Mouse (Mus musculus) embryo, embryonic 11.5 days (tissue): ENCODE results near the gene Tmem200b.

Experiments
- DNase-seq: peaks from one replicate; pipeline ENCODE4 v3.0.0-alpha.2; 2012; ENCODE audit warnings: low read depth, low spot score

Tmem200b gene

DNA sequence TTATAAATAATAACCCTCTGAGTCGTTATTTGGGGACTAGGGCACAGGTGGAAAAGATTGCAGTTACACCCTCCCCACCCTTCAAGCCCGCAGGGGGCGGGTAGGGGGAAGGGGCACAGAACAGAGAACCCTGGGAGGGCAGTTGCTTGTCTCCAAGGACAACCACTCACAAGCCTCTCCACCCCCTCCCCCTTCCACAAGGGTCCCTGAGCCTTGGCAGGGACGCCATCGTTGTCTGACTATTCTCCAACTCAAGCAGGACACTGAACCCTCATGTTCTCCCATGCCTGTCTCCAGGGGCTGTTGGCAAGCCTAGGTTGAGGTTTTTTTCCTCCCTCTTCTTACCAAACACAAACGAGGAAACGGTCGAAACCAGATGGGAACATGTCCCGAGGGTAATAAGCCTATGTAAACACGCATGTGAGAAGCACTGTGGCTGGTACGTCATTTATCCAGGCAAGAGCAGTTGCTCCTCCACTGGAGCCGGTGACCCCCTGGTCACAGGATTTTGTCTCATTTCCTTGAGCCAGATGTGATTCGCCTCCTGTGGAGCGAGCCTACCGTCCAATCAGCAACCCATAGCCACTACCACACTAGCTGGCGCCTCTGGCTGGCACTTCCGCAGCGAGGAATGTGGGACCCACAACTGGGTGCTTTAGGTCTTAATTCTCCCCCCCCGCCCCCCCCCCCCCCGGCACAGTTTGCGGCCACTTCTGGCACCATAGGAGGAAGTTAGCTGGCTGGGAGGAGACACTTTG is 11.2 kb upstream of the Tmem200b start:
- DNase-seq = no peak

GRCm38 (mm10) chr4:131911521-131911920 is 10.1 kb upstream of the Tmem200b start:
- no peak for DNase-seq

- no peak for DNase-seq
Observed at GRCm38 (mm10) chr4:131913526-131913925, 8.0 kb upstream of the Tmem200b start.

DNA sequence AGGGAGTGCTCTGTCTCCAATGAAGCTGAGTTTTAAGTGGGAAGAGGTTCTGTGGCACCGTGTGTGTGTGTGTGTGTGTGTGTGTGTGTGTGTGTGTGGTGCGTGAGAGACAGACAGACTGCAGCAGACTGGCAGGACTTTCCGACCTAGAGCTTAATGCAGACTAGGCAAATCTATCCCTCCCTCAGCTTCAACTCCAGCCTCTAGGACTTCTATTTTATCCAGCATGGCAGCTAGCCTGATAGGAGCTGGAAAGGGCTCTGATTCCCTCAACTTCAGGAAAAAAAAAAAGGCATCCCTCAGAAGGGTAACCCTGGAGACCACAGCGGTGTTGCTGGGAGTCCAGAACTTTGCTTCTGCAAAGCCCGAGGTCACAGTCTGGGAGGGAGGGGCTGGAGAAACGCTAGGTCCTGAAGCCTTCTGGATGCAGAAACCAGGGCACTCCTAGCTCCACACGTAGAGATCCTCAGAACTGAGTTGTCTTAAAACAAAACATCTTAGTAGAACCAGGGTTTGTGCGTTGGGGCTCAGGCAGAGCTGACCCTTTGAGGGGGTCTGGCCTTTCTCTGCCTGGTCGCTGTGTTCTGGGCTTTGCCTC is 7.4 kb upstream of the Tmem200b start:
- DNase-seq = no peak

DNA sequence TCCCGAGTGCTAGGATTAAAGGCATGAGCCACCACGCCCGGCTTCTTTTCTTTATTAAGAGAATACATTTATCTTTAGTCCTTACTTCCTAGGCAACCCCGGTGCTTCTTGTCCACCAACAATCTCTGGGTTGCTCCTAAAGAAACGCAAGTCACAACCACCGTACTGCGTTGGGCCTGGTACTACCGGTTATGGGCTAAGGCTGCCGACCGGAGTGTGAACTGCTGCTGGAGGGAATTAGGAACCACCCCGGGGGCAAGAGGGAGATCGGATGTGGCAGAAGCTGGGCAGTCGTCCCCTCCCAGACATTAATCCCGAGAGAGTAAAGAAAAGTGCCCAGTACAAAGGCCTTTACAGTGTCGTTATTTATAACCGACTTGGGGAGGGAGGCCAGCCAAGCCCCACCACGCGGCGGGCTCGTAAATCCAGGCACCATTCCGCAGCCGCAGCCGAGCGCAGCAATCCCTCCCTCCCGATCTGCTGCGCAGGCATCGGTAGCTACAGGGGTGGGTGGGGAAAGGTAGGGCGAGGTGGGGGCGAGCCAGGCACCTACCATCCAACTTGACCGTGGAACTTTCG is 6.6 kb upstream of the Tmem200b start:
- DNase-seq = no peak

DNA sequence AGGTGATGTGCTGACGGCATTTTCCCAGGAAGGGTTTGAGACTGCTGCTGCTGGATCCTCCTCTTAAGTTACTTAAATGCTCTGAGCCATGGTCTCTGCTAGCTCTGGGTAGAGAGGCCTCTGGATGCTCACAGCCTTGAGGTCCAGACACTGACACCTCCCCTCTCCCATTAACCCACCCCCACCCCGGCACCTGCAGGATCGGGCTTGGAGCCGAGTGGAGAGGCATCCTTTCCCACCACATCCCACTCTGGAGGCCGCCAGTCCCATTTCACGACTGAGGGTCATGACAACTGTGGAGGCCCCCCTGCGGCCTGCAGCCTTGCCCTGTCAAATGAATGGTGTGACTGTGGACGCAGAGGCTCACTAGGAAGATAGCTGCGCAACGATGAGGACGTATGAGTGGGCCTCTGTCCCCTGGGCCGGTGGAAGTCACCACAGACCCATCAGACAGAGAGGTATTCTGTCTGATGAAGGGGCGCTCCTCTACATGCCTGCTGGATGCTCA is 5.7 kb upstream of the Tmem200b start:
- DNase-seq = no peak

GRCm38 (mm10) chr4:131916425-131916824 is 5.1 kb upstream of the Tmem200b start:
- no peak for DNase-seq

DNA sequence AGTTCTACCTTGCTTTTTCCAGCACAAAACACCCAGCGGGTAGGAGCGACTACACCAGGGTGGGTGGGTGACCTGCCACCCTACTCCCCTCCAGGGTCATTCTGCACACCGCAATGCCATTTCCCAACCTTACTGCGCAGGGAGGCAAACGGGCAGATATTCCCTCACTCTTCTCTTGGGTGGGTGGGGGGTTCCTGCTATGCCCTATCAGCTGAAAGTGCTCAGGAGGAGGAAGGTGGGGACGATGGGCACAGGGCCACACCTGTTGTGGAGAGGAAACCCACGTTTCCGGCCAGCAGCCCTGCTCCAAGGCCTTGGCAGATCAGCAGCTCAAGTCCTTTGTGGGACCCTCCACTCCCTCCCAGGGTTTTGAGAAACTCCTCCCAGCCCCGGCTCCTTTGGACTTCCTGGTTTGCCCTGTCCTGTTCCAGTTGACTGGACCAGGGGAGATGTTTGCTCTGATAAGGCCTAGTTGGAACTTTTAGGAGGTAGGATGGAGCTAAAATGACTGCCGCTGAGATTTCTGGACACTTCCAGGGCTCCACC is 4.5 kb upstream of the Tmem200b start:
- DNase-seq = no peak

DNA sequence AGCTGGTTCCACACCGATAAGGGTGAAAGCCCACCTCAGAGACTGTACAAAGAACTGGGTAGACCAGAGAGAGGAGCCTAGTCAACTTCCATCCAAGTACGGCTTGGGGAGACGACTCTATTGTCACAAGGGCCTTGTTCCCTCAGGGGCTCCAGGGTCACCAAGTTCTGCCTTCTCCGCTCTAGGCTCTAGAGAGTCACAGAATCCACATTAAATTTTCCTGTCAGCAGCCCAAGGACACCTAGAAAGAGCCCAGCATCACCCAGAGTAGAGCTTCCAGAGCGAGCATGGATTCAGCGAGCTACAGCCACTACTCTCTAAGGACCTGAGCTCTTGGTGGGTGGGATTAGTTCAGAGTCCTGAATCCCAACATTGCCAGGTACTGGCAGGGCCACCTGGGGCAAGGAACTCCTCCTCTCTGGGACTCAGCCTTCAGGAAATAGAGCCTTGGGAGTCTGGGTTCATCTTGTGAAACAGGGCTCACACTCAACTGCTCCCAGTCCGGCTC is 3.5 kb upstream of the Tmem200b start:
- DNase-seq = no peak

DNA sequence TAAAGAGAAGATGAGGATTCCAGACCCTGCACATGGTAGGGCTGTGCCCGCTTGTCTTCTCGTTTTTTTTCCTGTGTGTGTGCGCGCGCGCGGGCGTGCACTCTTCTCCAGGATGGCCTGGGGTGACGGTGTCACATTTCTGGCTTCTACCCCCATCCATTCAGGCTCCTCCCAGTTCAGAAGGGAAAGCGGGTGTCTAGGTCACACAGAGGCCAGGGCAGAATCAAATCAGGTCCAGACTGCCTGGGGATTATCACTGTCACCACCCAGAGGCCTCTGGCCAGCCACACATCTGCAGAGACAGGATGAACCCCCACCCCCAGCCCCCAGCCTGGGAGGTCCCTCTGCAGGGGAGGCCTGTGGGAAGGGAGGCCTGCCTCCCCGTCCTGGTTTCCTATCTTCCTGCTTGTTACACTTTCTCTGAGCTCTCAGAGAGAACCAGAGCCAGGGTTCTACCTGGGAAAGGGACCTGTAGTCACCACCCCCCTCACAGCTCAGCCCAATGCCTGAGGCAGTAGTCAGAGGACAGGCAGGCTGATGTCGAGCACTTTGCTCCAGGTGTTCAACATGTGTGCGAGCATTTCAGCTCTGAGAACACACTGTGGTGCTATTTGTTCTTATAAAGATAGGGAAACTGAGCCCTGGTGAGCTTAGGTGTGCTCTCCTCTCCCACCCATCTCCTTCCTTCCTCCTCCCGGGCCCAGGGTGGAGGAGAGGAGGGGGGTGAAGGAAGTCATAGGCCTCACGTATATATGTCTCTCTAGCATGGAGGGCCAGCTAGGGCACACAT is 2.7 kb upstream of the Tmem200b start:
- DNase-seq = peak; percentile 59

- no peak for DNase-seq
Observed at GRCm38 (mm10) chr4:131919506-131920140, 1.9 kb upstream of the Tmem200b start.

- DNase-seq = no peak
Observed at GRCm38 (mm10) chr4:131920141-131920594, 1.4 kb upstream of the Tmem200b start.

GRCm38 (mm10) chr4:131920595-131921351 is 798 bp upstream of the Tmem200b start:
- no peak for DNase-seq

DNA sequence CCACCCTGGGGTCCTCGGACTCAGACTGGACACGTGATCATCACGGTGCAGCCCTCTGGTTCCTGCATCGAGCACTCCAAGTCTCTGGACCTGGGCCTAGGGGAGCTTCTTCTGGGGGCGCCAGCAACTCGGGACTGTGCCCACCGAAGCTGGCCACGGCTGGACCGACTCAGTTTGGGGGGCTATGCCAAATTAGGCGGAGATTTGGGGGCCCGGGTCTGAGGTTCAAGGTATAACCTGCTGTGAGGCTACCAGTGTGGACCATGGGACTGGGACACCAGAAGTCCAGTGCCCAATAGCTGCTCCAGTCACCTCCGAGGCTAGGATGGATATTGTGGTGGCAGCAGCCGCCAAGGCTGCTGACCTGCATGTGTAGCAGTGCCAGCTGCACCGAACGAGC is 833 bp downstream of the Tmem200b start:
- no peak for DNase-seq

DNA sequence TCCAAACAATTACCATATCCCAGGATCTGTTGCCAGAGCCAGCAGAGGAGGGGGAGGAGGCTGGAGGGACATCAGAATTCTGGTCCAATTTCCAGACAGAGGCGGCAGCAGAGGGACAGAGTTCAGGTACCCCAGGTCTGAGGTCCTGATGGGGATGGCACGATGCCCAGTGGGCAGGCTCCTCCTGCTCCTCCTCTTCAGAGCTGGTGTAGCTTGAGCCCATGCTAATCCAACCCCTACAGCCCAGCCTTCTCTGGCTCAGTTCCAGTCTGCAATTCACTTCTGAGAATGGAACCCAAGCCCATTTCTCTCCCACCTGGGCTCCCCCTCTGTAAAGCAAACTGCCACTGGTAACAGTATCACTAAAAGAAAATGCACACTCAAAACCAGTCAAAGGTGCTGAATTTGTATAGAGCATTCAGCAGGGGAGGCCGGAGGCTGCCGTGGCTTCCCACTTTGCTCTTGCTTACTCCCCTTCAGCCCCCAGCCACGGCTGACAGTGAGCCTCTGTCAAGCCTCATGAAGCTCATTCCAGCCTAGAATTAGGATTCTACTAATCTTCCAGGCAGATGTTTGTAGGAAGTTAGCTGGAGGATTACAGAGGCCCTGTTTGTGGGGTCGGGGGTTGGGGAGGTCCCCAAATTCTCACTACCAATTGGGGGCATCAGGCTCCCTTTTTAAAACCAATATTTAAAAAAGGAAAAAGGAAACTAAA is 2.7 kb downstream of the Tmem200b start:
- DNase-seq = no peak

DNA sequence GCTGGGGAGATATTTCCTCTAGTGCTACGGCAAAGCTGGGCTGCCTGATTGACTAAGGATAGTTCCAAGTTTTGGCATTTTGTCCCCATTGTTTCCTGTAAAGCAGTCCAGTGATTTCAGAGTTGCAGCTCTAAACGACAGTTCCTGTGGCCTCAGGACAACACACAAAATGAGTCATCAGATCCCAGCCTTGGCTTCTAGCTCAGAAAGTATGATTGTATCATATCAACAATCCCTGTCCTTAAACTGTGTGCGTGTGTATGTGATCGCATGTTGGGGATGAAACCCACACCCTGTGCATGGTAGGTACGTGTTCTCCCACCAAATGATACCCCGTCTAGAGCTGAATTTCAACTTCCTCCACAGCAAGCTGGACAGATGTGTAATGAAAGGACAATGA is 7.6 kb downstream of the Tmem200b start:
- DNase-seq = no peak

- no peak for DNase-seq
Observed at GRCm38 (mm10) chr4:131939459-131939858, 17.9 kb downstream of the Tmem200b start.

GRCm38 (mm10) chr4:131940846-131941245 is 19.3 kb downstream of the Tmem200b start:
- DNase-seq = no peak

GRCm38 (mm10) chr4:131947848-131948247 is 26.3 kb downstream of the Tmem200b start:
- DNase-seq = no peak

GRCm38 (mm10) chr4:131949903-131950302 is 28.3 kb downstream of the Tmem200b start:
- DNase-seq = no peak
